Mouse (Mus musculus): ENCODE results near the gene Zfp574. TPM values are rescaled to one million over a fixed set of nuclear protein-coding genes. Genes with fewer than 3 reads are reported as not detected.
"Not testable (repeated sequence)": the region's sequence is repeated elsewhere in the genome, so short reads cannot be mapped to it uniquely, and the experiment has no call there.

The Zfp574 gene
- polyA plus RNA-seq, 1 experiment from 2014 or later, result 19.9 TPM

DNA sequence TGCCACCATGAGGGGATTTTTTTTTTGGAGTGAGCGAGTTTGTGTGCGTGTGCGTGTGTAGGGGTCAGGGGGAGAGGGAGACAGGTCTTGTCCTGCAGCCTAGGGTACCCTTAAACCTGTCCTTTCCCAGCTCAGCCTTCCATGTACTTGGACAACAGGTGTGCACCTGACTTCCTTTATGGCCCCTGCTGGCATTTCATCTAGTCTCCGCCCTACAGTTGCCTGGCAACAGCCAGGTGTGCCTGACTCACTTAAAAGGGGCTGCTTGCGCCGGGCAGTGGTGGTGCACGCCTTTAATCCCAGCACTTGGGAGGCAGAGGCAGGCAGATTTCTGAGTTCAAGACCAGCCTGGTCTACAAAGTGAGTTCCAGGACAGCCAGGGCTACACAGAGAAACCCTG lies 27.8 kb upstream of the Zfp574 start:
- not testable (repeated sequence) for H3K27me3 ChIP-seq (ENCODE audit: control insufficient read depth, insufficient read depth, low read length); H3K4me3 ChIP-seq (ENCODE audit: low read depth, low read length); H3K9ac ChIP-seq (ENCODE audit: low read depth, low read length); H3K4me1 ChIP-seq (replicated peaks; ENCODE audit: control insufficient read depth, insufficient read depth, low read length); H3K36me3 ChIP-seq (ENCODE audit: control insufficient read depth, insufficient read depth, low read length); DNase-seq (ENCODE audit: low spot score); H3K9me3 ChIP-seq (ENCODE audit: control insufficient read depth, low read length); H3K4me2 ChIP-seq (replicated peaks; ENCODE audit: low read depth, low read length); ATAC-seq (ENCODE audit: low FRiP score); H3K27ac ChIP-seq (ENCODE audit: low read depth, low read length)
- 90% methylated on average over 7 of the region's 7 CpGs for WGBS

GRCm38 (mm10) chr7:25047363-25047762 lies 25.0 kb upstream of the Zfp574 start:
- no peak overlapping the region for H3K4me2 ChIP-seq (replicated peaks; ENCODE audit: low read depth, low read length)
- no peak overlapping the region for H3K27ac ChIP-seq (ENCODE audit: low read depth, low read length)
- H3K27me3 ChIP-seq (ENCODE audit: control insufficient read depth, insufficient read depth, low read length), result no peaks in the 10 kb centered on the region
- no peak overlapping the region for H3K4me3 ChIP-seq (ENCODE audit: low read depth, low read length)
- no peak overlapping the region for H3K9ac ChIP-seq (ENCODE audit: low read depth, low read length)
- no peaks in the 10 kb centered on the region for H3K36me3 ChIP-seq (ENCODE audit: control insufficient read depth, insufficient read depth, low read length)
- H3K4me1 ChIP-seq (replicated peaks; ENCODE audit: control insufficient read depth, insufficient read depth, low read length), result no peaks in the 10 kb centered on the region
- DNase-seq (ENCODE audit: low spot score) (no peak), ATAC-seq (ENCODE audit: low FRiP score) (no peak)
- no peaks in the 10 kb centered on the region for H3K9me3 ChIP-seq (ENCODE audit: control insufficient read depth, low read length)
- 95% methylated on average over 8 of the region's 8 CpGs for WGBS

- Histone ChIP-seq H3K36me3 (ENCODE audit: control insufficient read depth, insufficient read depth, low read length) (0 out of 2 replicates have a peak, but pooled peaks cover under 1% of the 10 kb centered on the region), H3K9me3 (ENCODE audit: control insufficient read depth, low read length) (no peaks in the 10 kb centered on the region), H3K27ac (ENCODE audit: low read depth, low read length) (no peak overlapping the region), H3K27me3 (ENCODE audit: control insufficient read depth, insufficient read depth, low read length) (no peaks in the 10 kb centered on the region), H3K4me3 (ENCODE audit: low read depth, low read length) (no peak overlapping the region), H3K4me1 (replicated peaks; ENCODE audit: control insufficient read depth, insufficient read depth, low read length) (no peaks in the 10 kb centered on the region), H3K9ac (ENCODE audit: low read depth, low read length) (no peak overlapping the region), H3K4me2 (replicated peaks; ENCODE audit: low read depth, low read length) (no peak overlapping the region)
- 85% methylated on average over 16 of the region's 16 CpGs for WGBS
- no peak for ATAC-seq (ENCODE audit: low FRiP score)
- DNase-seq (ENCODE audit: low spot score), result no peak
Measured at GRCm38 (mm10) chr7:25049295-25049930, 23.0 kb upstream of the Zfp574 start.

GRCm38 (mm10) chr7:25052587-25052986 lies 19.8 kb upstream of the Zfp574 start:
- ATAC-seq (ENCODE audit: low FRiP score), result no peak
- 84% methylated on average over 3 of the region's 3 CpGs for WGBS
- peaks cover 20% of the 10 kb centered on the region for H3K36me3 ChIP-seq (ENCODE audit: control insufficient read depth, insufficient read depth, low read length)

GRCm38 (mm10) chr7:25056951-25057350 lies 15.4 kb upstream of the Zfp574 start:
- WGBS, result 81% methylated on average over 4 of the region's 4 CpGs

More at GRCm38 (mm10) chr7:25052587-25052986, 19.8 kb upstream of the Zfp574 start:
- Histone ChIP-seq H3K4me1 (replicated peaks; ENCODE audit: control insufficient read depth, insufficient read depth, low read length) (no peaks in the 10 kb centered on the region), H3K4me2 (replicated peaks; ENCODE audit: low read depth, low read length) (no peak overlapping the region), H3K27ac (ENCODE audit: low read depth, low read length) (no peak overlapping the region), H3K4me3 (ENCODE audit: low read depth, low read length) (no peak overlapping the region), H3K9me3 (ENCODE audit: control insufficient read depth, low read length) (no peaks in the 10 kb centered on the region), H3K9ac (ENCODE audit: low read depth, low read length) (no peak overlapping the region), H3K27me3 (ENCODE audit: control insufficient read depth, insufficient read depth, low read length) (no peaks in the 10 kb centered on the region)
- DNase-seq (ENCODE audit: low spot score), result no peak

DNA sequence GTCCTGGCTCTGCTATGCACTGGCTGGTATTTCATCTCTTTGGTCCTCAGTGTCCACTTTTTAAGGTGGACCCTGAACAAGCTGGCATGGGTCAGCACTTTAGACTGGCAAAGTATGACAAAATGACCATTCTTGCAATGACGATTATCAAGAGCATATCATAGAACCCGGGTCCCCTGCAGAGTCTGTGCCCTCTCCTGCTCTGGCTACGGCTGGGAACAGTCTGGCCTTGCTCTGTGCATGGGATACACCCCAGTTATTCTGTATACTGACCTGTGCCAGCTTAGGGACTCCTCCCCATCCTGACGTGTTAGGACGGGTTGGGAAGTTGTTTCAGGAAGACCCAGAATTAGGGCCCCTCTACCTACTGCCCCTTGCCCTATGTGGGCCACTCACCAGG lies 14.5 kb upstream of the Zfp574 start:
- ATAC-seq (ENCODE audit: low FRiP score) (no peak), DNase-seq (ENCODE audit: low spot score) (no peak)
- Histone ChIP-seq H3K27ac (ENCODE audit: low read depth, low read length) (no peak overlapping the region), H3K4me3 (ENCODE audit: low read depth, low read length) (no peak overlapping the region), H3K9ac (ENCODE audit: low read depth, low read length) (no peak overlapping the region), H3K4me1 (replicated peaks; ENCODE audit: control insufficient read depth, insufficient read depth, low read length) (no peaks in the 10 kb centered on the region), H3K9me3 (ENCODE audit: control insufficient read depth, low read length) (no peaks in the 10 kb centered on the region), H3K36me3 (ENCODE audit: control insufficient read depth, insufficient read depth, low read length) (peaks cover 32% of the 10 kb centered on the region), H3K27me3 (ENCODE audit: control insufficient read depth, insufficient read depth, low read length) (no peaks in the 10 kb centered on the region), H3K4me2 (replicated peaks; ENCODE audit: low read depth, low read length) (no peak overlapping the region)
- WGBS, result 89% methylated on average over 5 of the region's 5 CpGs

More at GRCm38 (mm10) chr7:25056951-25057350, 15.4 kb upstream of the Zfp574 start:
- Histone ChIP-seq H3K27me3 (ENCODE audit: control insufficient read depth, insufficient read depth, low read length) (no peaks in the 10 kb centered on the region), H3K4me2 (replicated peaks; ENCODE audit: low read depth, low read length) (no peak overlapping the region), H3K9me3 (ENCODE audit: control insufficient read depth, low read length) (no peaks in the 10 kb centered on the region), H3K4me1 (replicated peaks; ENCODE audit: control insufficient read depth, insufficient read depth, low read length) (no peaks in the 10 kb centered on the region), H3K9ac (ENCODE audit: low read depth, low read length) (no peak overlapping the region), H3K4me3 (ENCODE audit: low read depth, low read length) (no peak overlapping the region), H3K36me3 (ENCODE audit: control insufficient read depth, insufficient read depth, low read length) (peaks cover 31% of the 10 kb centered on the region), H3K27ac (ENCODE audit: low read depth, low read length) (no peak overlapping the region)
- ATAC-seq (ENCODE audit: low FRiP score) (no peak), DNase-seq (ENCODE audit: low spot score) (no peak)

DNA sequence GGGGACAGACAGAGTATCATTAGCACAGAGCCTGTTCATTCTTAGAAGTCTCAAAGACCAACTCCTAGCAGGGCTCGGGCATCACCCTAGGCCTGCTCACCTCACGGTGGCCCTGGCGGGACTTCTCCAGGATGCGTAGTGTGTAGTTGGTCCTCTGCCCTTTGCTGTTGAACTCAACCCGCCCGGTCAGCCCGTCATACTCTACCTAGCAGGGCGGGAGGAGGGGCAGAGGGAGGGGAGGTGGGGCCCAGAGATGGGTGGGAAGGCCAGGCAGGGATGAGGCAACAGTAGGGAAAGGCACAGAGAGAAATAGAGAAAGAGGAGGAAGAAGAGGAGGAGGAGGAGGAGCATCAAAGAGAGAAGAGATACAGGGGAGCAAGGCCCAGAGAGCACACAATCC lies 14.0 kb upstream of the Zfp574 start:
- Histone ChIP-seq H3K27me3 (ENCODE audit: control insufficient read depth, insufficient read depth, low read length) (no peaks in the 10 kb centered on the region), H3K36me3 (ENCODE audit: control insufficient read depth, insufficient read depth, low read length) (peaks cover 34% of the 10 kb centered on the region), H3K4me3 (ENCODE audit: low read depth, low read length) (no peak overlapping the region), H3K9me3 (ENCODE audit: control insufficient read depth, low read length) (no peaks in the 10 kb centered on the region), H3K4me2 (replicated peaks; ENCODE audit: low read depth, low read length) (no peak overlapping the region), H3K4me1 (replicated peaks; ENCODE audit: control insufficient read depth, insufficient read depth, low read length) (no peaks in the 10 kb centered on the region), H3K27ac (ENCODE audit: low read depth, low read length) (no peak overlapping the region), H3K9ac (ENCODE audit: low read depth, low read length) (no peak overlapping the region)
- DNase-seq (ENCODE audit: low spot score) (no peak), ATAC-seq (ENCODE audit: low FRiP score) (no peak)
- WGBS, result 93% methylated on average over 8 of the region's 8 CpGs

DNA sequence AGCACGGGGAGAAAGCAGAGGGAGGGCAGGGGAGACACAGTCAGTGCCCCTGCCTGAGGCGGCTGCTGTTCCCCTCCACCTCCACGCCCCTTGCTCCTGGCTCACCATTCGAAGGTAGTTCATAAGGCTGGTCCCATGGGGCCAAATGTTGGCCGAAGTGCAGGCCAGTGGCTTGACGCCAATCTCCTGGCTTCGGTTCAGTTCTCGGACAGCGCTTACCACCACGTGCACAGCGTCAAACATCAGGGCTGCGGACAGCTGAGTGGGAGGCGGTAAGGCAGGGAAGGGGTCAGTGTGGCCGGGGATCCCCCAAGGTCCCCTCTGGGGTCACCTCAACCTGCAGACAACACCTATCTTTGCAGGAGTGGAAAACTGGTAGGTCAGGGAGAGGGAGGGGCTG lies 13.5 kb upstream of the Zfp574 start:
- H3K27me3 ChIP-seq (ENCODE audit: control insufficient read depth, insufficient read depth, low read length), result no peaks in the 10 kb centered on the region
- H3K27ac ChIP-seq (ENCODE audit: low read depth, low read length), result no peak overlapping the region
- DNase-seq (ENCODE audit: low spot score) (no peak), ATAC-seq (ENCODE audit: low FRiP score) (no peak)
- no peak overlapping the region for H3K4me2 ChIP-seq (replicated peaks; ENCODE audit: low read depth, low read length)
- WGBS, result 93% methylated on average over 14 of the region's 14 CpGs
- H3K9ac ChIP-seq (ENCODE audit: low read depth, low read length), result no peak overlapping the region
- no peaks in the 10 kb centered on the region for H3K9me3 ChIP-seq (ENCODE audit: control insufficient read depth, low read length)
- H3K4me1 ChIP-seq (replicated peaks; ENCODE audit: control insufficient read depth, insufficient read depth, low read length), result no peaks in the 10 kb centered on the region
- peaks cover 34% of the 10 kb centered on the region for H3K36me3 ChIP-seq (ENCODE audit: control insufficient read depth, insufficient read depth, low read length)
- H3K4me3 ChIP-seq (ENCODE audit: low read depth, low read length), result no peak overlapping the region

GRCm38 (mm10) chr7:25063346-25063745 lies 9.0 kb upstream of the Zfp574 start:
- Histone ChIP-seq H3K9ac (ENCODE audit: low read depth, low read length) (no peak overlapping the region), H3K4me1 (replicated peaks; ENCODE audit: control insufficient read depth, insufficient read depth, low read length) (peaks cover 3% of the 10 kb centered on the region; the same call in 1 of the 2 replicates), H3K27ac (ENCODE audit: low read depth, low read length) (no peak overlapping the region), H3K4me2 (replicated peaks; ENCODE audit: low read depth, low read length) (no peak overlapping the region), H3K27me3 (ENCODE audit: control insufficient read depth, insufficient read depth, low read length) (no peaks in the 10 kb centered on the region), H3K9me3 (ENCODE audit: control insufficient read depth, low read length) (no peaks in the 10 kb centered on the region), H3K4me3 (ENCODE audit: low read depth, low read length) (no peak overlapping the region), H3K36me3 (ENCODE audit: control insufficient read depth, insufficient read depth, low read length) (peaks cover 15% of the 10 kb centered on the region)
- WGBS, result 94% methylated on average over 6 of the region's 6 CpGs
- ATAC-seq (ENCODE audit: low FRiP score), result no peak
- no peak for DNase-seq (ENCODE audit: low spot score)
